Mouse (Mus musculus) limb, embryonic 15.5 days (tissue): ENCODE measurements around the gene Lca5l. TPM values are rescaled to one million over a fixed set of nuclear protein-coding genes. Genes with fewer than 3 reads are reported as not detected.
"Not testable (repeated sequence)": the region's sequence is repeated elsewhere in the genome, so short reads cannot be mapped to it uniquely, and the experiment has no call there.

ENCODE experiments used
- ATAC-seq: fragments of 200-750 bp; cut with Nextera tagmentation; 2 replicates; pipeline ENCODE4 v1.8.0; 2017; ENCODE audit warnings: low read depth, moderate TSS enrichment; ENCODE audit not compliant: insufficient number of reproducible peaks, low FRiP score, low TSS enrichment
- H3K27ac ChIP-seq: fragments of 300-500 bp; sonication (generic); 2 replicates; pipeline ENCODE4 v1.5.1; 2015; ENCODE audit warnings: moderate library complexity, mild to moderate bottlenecking, inconsistent platforms
- H3K27me3 ChIP-seq: fragments of 300-500 bp; sonication (generic); 2 replicates; pipeline ENCODE4 v1.6.1; 2015; ENCODE audit warnings: inconsistent platforms
- H3K36me3 ChIP-seq: fragments of 300-500 bp; sonication (generic); 2 replicates; pipeline ENCODE4 v1.6.1; 2015; ENCODE audit warnings: inconsistent platforms
- H3K4me1 ChIP-seq: fragments of 300-500 bp; sonication (generic); 2 replicates; pipeline ENCODE4 v1.6.1; 2015; ENCODE audit warnings: inconsistent platforms
- H3K4me2 ChIP-seq: fragments of 300-500 bp; sonication (generic); 2 replicates; pipeline ENCODE4 v1.6.1; 2015; ENCODE audit warnings: mild to moderate bottlenecking, inconsistent platforms
- H3K4me3 ChIP-seq: fragments of 300-500 bp; sonication (generic); 2 replicates; pipeline ENCODE4 v1.5.1; 2015; ENCODE audit warnings: mild to moderate bottlenecking, inconsistent platforms
- H3K9ac ChIP-seq: fragments of 300-500 bp; sonication (generic); 2 replicates; pipeline ENCODE4 v1.6.1; 2015; ENCODE audit warnings: inconsistent platforms
- H3K9me3 ChIP-seq: fragments of 300-500 bp; sonication (generic); 2 replicates; pipeline ENCODE4 v1.6.1; 2016; ENCODE audit warnings: inconsistent platforms
- WGBS: fragments of 180-500 bp; shearing (Covaris S2); methylation state at CpG from one replicate; pipeline ENCODE4 v1.1.7; 2015; 5-methylcytosine and 5-hydroxymethylcytosine counted together
- polyA plus RNA-seq: library from polyadenylated mRNA; unstranded; fragments of >200 nt; fragmentation: Nextera tagmentation; extraction: Ambion mirVana; gene quantifications from 2 replicates; pipeline ENCODE4 v1.2.1, GENCODE M21; 2015

Gene Lca5l
- polyA plus RNA-seq, 1 experiment from 2014 or later: 1.6 TPM

DNA sequence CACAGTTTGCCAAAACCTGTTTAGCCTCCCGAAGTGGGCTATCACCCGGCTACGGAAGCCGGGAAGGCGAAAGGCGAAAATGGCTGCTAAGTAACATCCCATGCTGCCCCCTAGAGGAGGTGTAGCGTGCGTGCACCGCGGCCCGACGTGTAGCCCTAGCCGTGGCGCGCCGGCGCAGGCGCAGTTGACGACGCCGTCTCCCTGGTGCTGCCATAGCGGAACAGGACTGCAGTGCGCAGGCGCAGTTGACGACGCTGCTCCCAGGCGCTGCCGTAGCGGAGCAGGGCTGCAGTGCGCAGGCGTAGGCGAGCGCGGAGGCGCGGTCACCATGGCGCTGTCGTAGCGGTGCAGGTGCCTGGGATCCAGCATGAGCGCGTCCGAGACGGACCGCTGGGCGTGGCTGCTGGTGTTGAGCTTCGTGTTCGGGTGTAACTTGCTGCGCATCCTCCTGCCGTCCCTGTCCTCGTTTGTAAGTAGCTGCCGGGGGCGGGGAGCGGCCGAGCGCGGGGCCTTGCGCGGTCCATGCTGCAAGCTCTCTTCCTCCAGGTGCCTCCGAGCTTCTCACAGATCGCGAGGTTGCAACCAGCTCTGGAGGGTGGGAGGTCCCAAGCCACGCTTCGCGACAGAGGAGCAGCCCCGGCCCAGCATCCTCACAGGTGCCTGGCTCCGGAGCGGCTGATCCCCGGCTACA, 46.8 kb downstream of the Lca5l start, which contains the start of gene Wrb:
Gene Wrb, plus strand, starts transcription at position 298 of the 691 bp plus-strand sequence.
- Histone ChIP-seq H3K4me1 (peaks cover 13% of the 10 kb centered on the region), H3K4me3 (peak within 1 kb of the TSS; percentile 77), H3K9me3 (no peaks in the 10 kb centered on the region), H3K4me2 (peak within 1 kb of the TSS; percentile 81), H3K36me3 (no peaks in the 10 kb centered on the region), H3K27me3 (no peaks in the 10 kb centered on the region), H3K27ac (peak within 1 kb of the TSS; percentile 28; the same call in 1 of the 2 replicates), H3K9ac (peak within 1 kb of the TSS; percentile 58)
- ATAC-seq: peak; percentile 95
- under 1% methylated on average over 68 of the region's 68 CpGs for WGBS

- peak overlapping the region; percentile 8; the same call in 1 of the 2 replicates for H3K4me2 ChIP-seq
- H3K36me3 ChIP-seq, H3K9me3 ChIP-seq, H3K27me3 ChIP-seq, H3K9ac ChIP-seq, H3K27ac ChIP-seq: not testable (repeated sequence)
- ATAC-seq: 0 out of 2 replicates have a peak, but pooled peaks have one; percentile 6
- 29% methylated on average over 6 of the region's 6 CpGs for WGBS
- H3K4me3 ChIP-seq: peak overlapping the region; percentile 77
- H3K4me1 ChIP-seq: peaks cover 13% of the 10 kb centered on the region
Measured at GRCm38 (mm10) chr16:96144748-96145109, 47.3 kb downstream of the Lca5l start.

- peak overlapping the region; percentile 47; the same call in 1 of the 2 replicates for H3K9ac ChIP-seq
- peak overlapping the region; percentile 95 for H3K4me3 ChIP-seq
- 2% methylated on average over 9 of the region's 9 CpGs for WGBS
- ATAC-seq: no peak
- H3K9me3 ChIP-seq: no peaks in the 10 kb centered on the region
- H3K27ac ChIP-seq: peak overlapping the region; percentile 97
- H3K27me3 ChIP-seq: no peaks in the 10 kb centered on the region
- peaks cover 20% of the 10 kb centered on the region for H3K4me1 ChIP-seq
- H3K36me3 ChIP-seq: peaks cover 24% of the 10 kb centered on the region
- H3K4me2 ChIP-seq: peak overlapping the region; percentile 67
Measured at GRCm38 (mm10) chr16:96128466-96128865, 63.6 kb downstream of the Lca5l start.

GRCm38 (mm10) chr16:96127657-96128344, 64.3 kb downstream of the Lca5l start, which contains the start of gene Hmgn1:
Gene Hmgn1 (minus strand): TSS chr16:96127729.
- Histone ChIP-seq H3K9ac (peak within 1 kb of the TSS; percentile 90), H3K27ac (peak within 1 kb of the TSS; percentile 97), H3K36me3 (peaks cover 30% of the 10 kb centered on the region), H3K9me3 (no peaks in the 10 kb centered on the region), H3K4me2 (peak within 1 kb of the TSS; percentile 67), H3K27me3 (no peaks in the 10 kb centered on the region), H3K4me1 (peaks cover 20% of the 10 kb centered on the region), H3K4me3 (peak within 1 kb of the TSS; percentile 95)
- under 1% methylated on average over 55 of the region's 72 CpGs for WGBS
- peak; percentile 98 for ATAC-seq

- under 1% methylated on average over 43 of the region's 52 CpGs for WGBS
- H3K4me2 ChIP-seq: peak overlapping the region; percentile 67
- peak overlapping the region; percentile 97 for H3K27ac ChIP-seq
- peak overlapping the region; percentile 95 for H3K4me3 ChIP-seq
- ATAC-seq: peak; percentile 50
- no peaks in the 10 kb centered on the region for H3K27me3 ChIP-seq
- H3K9me3 ChIP-seq: no peaks in the 10 kb centered on the region
- peaks cover 20% of the 10 kb centered on the region for H3K4me1 ChIP-seq
- H3K36me3 ChIP-seq: peaks cover 34% of the 10 kb centered on the region
- H3K9ac ChIP-seq: peak overlapping the region; percentile 90
Measured at GRCm38 (mm10) chr16:96127288-96127656, 64.8 kb downstream of the Lca5l start.

- no peak for ATAC-seq
- Histone ChIP-seq H3K9ac (peak overlapping the region; percentile 90), H3K27me3 (no peaks in the 10 kb centered on the region), H3K4me3 (peak overlapping the region; percentile 95), H3K27ac (peak overlapping the region; percentile 97), H3K9me3 (no peaks in the 10 kb centered on the region), H3K4me1 (peaks cover 20% of the 10 kb centered on the region), H3K4me2 (peak overlapping the region; percentile 67), H3K36me3 (peaks cover 35% of the 10 kb centered on the region)
- 2% methylated on average over 19 of the region's 19 CpGs for WGBS
Measured at GRCm38 (mm10) chr16:96126684-96127171, 65.3 kb downstream of the Lca5l start.

DNA sequence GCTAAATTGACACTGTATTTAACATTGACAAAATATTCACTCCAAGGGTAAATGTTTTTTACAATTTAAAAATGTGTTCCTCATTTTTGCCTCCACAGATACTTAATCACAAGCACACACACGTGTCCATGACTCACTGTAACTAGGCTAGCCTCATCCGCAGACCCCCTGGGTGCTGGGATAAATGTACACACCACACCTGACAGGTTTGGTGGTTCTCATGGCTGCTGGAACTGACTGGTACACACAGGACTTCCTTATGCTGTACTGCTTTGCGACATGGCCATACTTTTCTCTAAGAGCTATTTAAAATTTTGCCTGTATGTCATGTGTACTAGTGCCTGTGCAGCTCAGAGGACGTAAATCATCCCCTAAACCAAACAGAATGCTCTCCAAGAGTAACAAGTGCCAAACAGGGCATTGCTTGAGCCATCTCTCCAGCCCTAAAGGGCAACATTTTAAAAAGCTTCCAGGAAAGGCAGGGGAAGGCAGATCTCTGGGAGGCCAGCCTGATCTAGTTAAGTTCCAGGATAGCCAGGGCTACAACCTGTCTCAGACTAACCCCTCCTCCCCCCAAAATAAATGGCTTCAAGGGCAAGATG, 71.9 kb downstream of the Lca5l start:
- Histone ChIP-seq H3K27me3 (no peaks in the 10 kb centered on the region), H3K4me2 (no peak overlapping the region), H3K4me1 (no peaks in the 10 kb centered on the region; the same call in 1 of the 2 replicates), H3K27ac (no peak overlapping the region), H3K4me3 (no peak overlapping the region), H3K9ac (no peak overlapping the region), H3K36me3 (peaks cover 45% of the 10 kb centered on the region), H3K9me3 (no peaks in the 10 kb centered on the region)
- no peak for ATAC-seq
- WGBS: 59% methylated on average over 4 of the region's 4 CpGs

- H3K4me1 ChIP-seq: no peaks in the 10 kb centered on the region
- H3K36me3 ChIP-seq: 0 out of 2 replicates have a peak, but pooled peaks cover 5% of the 10 kb centered on the region
- no peaks in the 10 kb centered on the region for H3K9me3 ChIP-seq
- no peak overlapping the region for H3K9ac ChIP-seq
- no peak for ATAC-seq
- no peak overlapping the region for H3K27ac ChIP-seq
- 51% methylated on average over 4 of the region's 4 CpGs for WGBS
- H3K4me2 ChIP-seq: no peak overlapping the region
- H3K27me3 ChIP-seq: no peaks in the 10 kb centered on the region
- H3K4me3 ChIP-seq: no peak overlapping the region
Measured at GRCm38 (mm10) chr16:96114729-96115128, 77.3 kb downstream of the Lca5l start.

GRCm38 (mm10) chr16:96112769-96113168, 79.3 kb downstream of the Lca5l start:
- H3K9me3 ChIP-seq: no peaks in the 10 kb centered on the region
- H3K4me2 ChIP-seq: no peak overlapping the region
- WGBS: 45% methylated on average over 2 of the region's 2 CpGs
- no peak for ATAC-seq
- no peaks in the 10 kb centered on the region for H3K27me3 ChIP-seq
- H3K9ac ChIP-seq: no peak overlapping the region
- no peak overlapping the region for H3K4me3 ChIP-seq
- no peak overlapping the region for H3K27ac ChIP-seq
- no peaks in the 10 kb centered on the region for H3K36me3 ChIP-seq
- H3K4me1 ChIP-seq: no peaks in the 10 kb centered on the region

GRCm38 (mm10) chr16:96110655-96111345, 81.3 kb downstream of the Lca5l start:
- Histone ChIP-seq H3K4me3 (no peak overlapping the region), H3K9ac (no peak overlapping the region), H3K36me3 (no peaks in the 10 kb centered on the region), H3K27me3 (no peaks in the 10 kb centered on the region), H3K9me3 (no peaks in the 10 kb centered on the region), H3K4me1 (no peaks in the 10 kb centered on the region), H3K27ac (no peak overlapping the region), H3K4me2 (no peak overlapping the region)
- 62% methylated on average over 5 of the region's 5 CpGs for WGBS
- no peak for ATAC-seq

- Histone ChIP-seq H3K4me3 (no peak overlapping the region), H3K4me2 (no peak overlapping the region), H3K27ac (no peak overlapping the region), H3K9me3 (no peaks in the 10 kb centered on the region), H3K27me3 (no peaks in the 10 kb centered on the region), H3K4me1 (no peaks in the 10 kb centered on the region), H3K9ac (no peak overlapping the region), H3K36me3 (no peaks in the 10 kb centered on the region)
- no peak for ATAC-seq
- 51% methylated on average over 4 of the region's 4 CpGs for WGBS
Measured at GRCm38 (mm10) chr16:96109673-96110072, 82.4 kb downstream of the Lca5l start.
